Comparison of ENCODE assay signal across 8 mouse cellular contexts in genomic region chr12:111686390-111686789, GRCm38 (mm10). TPM values are rescaled to one million over a fixed set of nuclear protein-coding genes. Genes with fewer than 3 reads are reported as not detected.
A peak's percentile ranks its signal among the peaks of the same experiment; 100 is the strongest.
DNase-seq lines count a peak whose midpoint lies in the region; ATAC-seq lines count a peak whose summit lies in the region.
"Had no signal": no experiment of that assay in that cellular context is flagged by ENCODE, and none has a peak within 500 bp of the region (broad histone marks: within the 10 kb centered on the region; RNA-seq: fewer than 3 reads in every experiment).

No protein-coding gene starts in this region.

- 76% methylated on average over 4 of the region's 4 CpGs for WGBS in heart, embryonic 14.5 days
- 83% methylated on average over 4 of the region's 4 CpGs for WGBS in intestine, embryonic 16.5 days

- H3K27me3 ChIP-seq in heart, embryonic 14.5 days (ENCODE audit: control insufficient read depth, insufficient read depth, low read length): no peaks in the 10 kb centered on the region
- H3K27me3 ChIP-seq in intestine, embryonic 16.5 days (replicated peaks; ENCODE audit: control insufficient read depth, insufficient read depth, low read length): no peaks in the 10 kb centered on the region

- no peak for ATAC-seq in heart, embryonic 14.5 days (ENCODE audit: insufficient number of reproducible peaks, insufficient read depth, low FRiP score, low read depth)
- ATAC-seq in intestine, embryonic 16.5 days: no peak

- no peak overlapping the region for H3K4me3 ChIP-seq in heart, embryonic 14.5 days (ENCODE audit: control insufficient read depth in 1 of 2, insufficient read depth in 1 of 2, low read depth in 1 of 2, low read length in 2 of 2)
- H3K4me3 ChIP-seq in intestine, embryonic 16.5 days (ENCODE audit: low read length): no peak overlapping the region

- peaks cover 49 to 63% of the 10 kb centered on the region in 2 experiments for H3K4me1 ChIP-seq in heart, embryonic 14.5 days (ENCODE audit: control insufficient read depth in 2 of 2, insufficient read depth in 2 of 2, low read length in 2 of 2)
- peaks cover 55% of the 10 kb centered on the region for H3K4me1 ChIP-seq in intestine, embryonic 16.5 days (ENCODE audit: control insufficient read depth, insufficient read depth, low read length)

- H3K9ac ChIP-seq in heart, embryonic 14.5 days (ENCODE audit: low read length): peak overlapping the region; percentile 65
- H3K9ac ChIP-seq in intestine, embryonic 16.5 days (ENCODE audit: low read depth, low read length): 0 out of 2 replicates have a peak overlapping the region, but pooled peaks have one; percentile 50

- DNase-seq in heart, adult 18-20 months: no peak
- peak; percentile 50 for DNase-seq in right cerebral cortex, adult 18-20 months
- DNase-seq in right cerebral cortex, postnatal 36 days (ENCODE audit: low spot score in 2 of 2): no peak
- no peak for DNase-seq in gastrocnemius, postnatal 25 days
- no peak for DNase-seq in layer of hippocampus, adult 9-11 months
- DNase-seq: lung, postnatal 10 days had no signal

- peak overlapping the region; percentile 94 to 99 for H3K27ac ChIP-seq in heart, embryonic 14.5 days (replicated peaks in 1 of 2; ENCODE audit: control insufficient read depth in 1 of 2, insufficient read depth in 1 of 2, low read depth in 2 of 2, low read length in 2 of 2)
- peak overlapping the region; percentile 82 for H3K27ac ChIP-seq in intestine, embryonic 16.5 days (ENCODE audit: low read length)

- H3K9me3 ChIP-seq in heart, embryonic 14.5 days (ENCODE audit: control insufficient read depth, low read length): no peaks in the 10 kb centered on the region
- H3K9me3 ChIP-seq in intestine, embryonic 16.5 days (ENCODE audit: control insufficient read depth, low read length): no peaks in the 10 kb centered on the region

- H3K4me2 ChIP-seq in heart, embryonic 14.5 days (ENCODE audit: low read length): no peak overlapping the region
- H3K4me2 ChIP-seq in intestine, embryonic 16.5 days (ENCODE audit: low read depth, low read length): no peak overlapping the region

- H3K36me3 ChIP-seq in heart, embryonic 14.5 days (ENCODE audit: control insufficient read depth, insufficient read depth, low read length): peaks cover 9% of the 10 kb centered on the region; the same call in 1 of the 2 replicates
- H3K36me3 ChIP-seq in intestine, embryonic 16.5 days (ENCODE audit: control insufficient read depth, insufficient read depth, low read length): peaks cover 2% of the 10 kb centered on the region; the same call in 1 of the 2 replicates

RNA-seq across cellular contexts. Expression of gene Trmt61a, which starts 8.5 kb away (rescaled TPM):
- 3.1 and 5.5 TPM in 2 replicates for polyA plus RNA-seq in heart, embryonic 14.5 days (2014; fragmentation: Nextera tagmentation; extraction: Ambion mirVana)
- 1 to 10 TPM; 5.8 to 6.5 TPM for total RNA-seq in heart, adult 18-20 months (2021)
- 11.3 and 12.7 TPM in 2 replicates for polyA plus RNA-seq in intestine, embryonic 16.5 days (2015; fragmentation: Nextera tagmentation; extraction: Ambion mirVana)
- total RNA-seq in gastrocnemius, postnatal 25 days (2021): 1 to 10 TPM; 2.7 to 2.9 TPM

RNA-seq across cellular contexts. Expression of gene Ckb, which starts 14.3 kb away (rescaled TPM):
- 262 and 266 TPM in 2 replicates for polyA plus RNA-seq in heart, embryonic 14.5 days (2014; fragmentation: Nextera tagmentation; extraction: Ambion mirVana)
- 10 to 100 TPM; 67.8 to 74.5 TPM for total RNA-seq in heart, adult 18-20 months (2021)
- polyA plus RNA-seq in intestine, embryonic 16.5 days (2015; fragmentation: Nextera tagmentation; extraction: Ambion mirVana): 927 and 953 TPM in 2 replicates
- 10 to 100 TPM; 14.9 to 15.6 TPM for total RNA-seq in gastrocnemius, postnatal 25 days (2021)

RNA-seq across cellular contexts. Expression of gene Bag5, which starts 26.7 kb away (rescaled TPM):
- 42.1 and 42.6 TPM in 2 replicates for polyA plus RNA-seq in heart, embryonic 14.5 days (2014; fragmentation: Nextera tagmentation; extraction: Ambion mirVana)
- 10 to 100 TPM; 19.7 to 26.3 TPM for total RNA-seq in heart, adult 18-20 months (2021)
- 43.0 and 46.2 TPM in 2 replicates for polyA plus RNA-seq in intestine, embryonic 16.5 days (2015; fragmentation: Nextera tagmentation; extraction: Ambion mirVana)
- 10 to 100 TPM; 10.9 to 14.6 TPM for total RNA-seq in gastrocnemius, postnatal 25 days (2021)

RNA-seq across cellular contexts. Expression of gene Apopt1, which starts 26.7 kb away (rescaled TPM):
- polyA plus RNA-seq in heart, embryonic 14.5 days (2014; fragmentation: Nextera tagmentation; extraction: Ambion mirVana): 49.7 and 51.0 TPM in 2 replicates
- 10 to 100 TPM; 33.9 to 36.8 TPM for total RNA-seq in heart, adult 18-20 months (2021)
- polyA plus RNA-seq in intestine, embryonic 16.5 days (2015; fragmentation: Nextera tagmentation; extraction: Ambion mirVana): 56.2 and 58.2 TPM in 2 replicates
- total RNA-seq in gastrocnemius, postnatal 25 days (2021): 10 to 100 TPM; 37.7 to 38.9 TPM

Comparison
In these comparisons a context has a peak if more than half of its experiments do, and no peak if none do; other contexts are left out.
1. RNA of gene Ckb, which starts 14.3 kb away (total RNA-seq): 67.8 to 74.5 TPM in heart, adult 18-20 months; 14.9 to 15.6 TPM in gastrocnemius, postnatal 25 days; every median in the first group is over 4 times any median in the second.